Mouse (Mus musculus) cortical plate, adult 2 months (tissue): ENCODE data around the gene Slc1a2.

ENCODE experiments used
- CTCF ChIP-seq: fragments of 200-500 bp; IDR thresholded peaks from 2 replicates; pipeline ENCODE4 v1.5.1; 2011; ENCODE audit warnings: mild to moderate bottlenecking, control low read depth, low read length; ENCODE audit not compliant: insufficient read depth; ENCODE audit errors: extremely low read depth
- POLR2A ChIP-seq: fragments of 200-500 bp; IDR thresholded peaks from 2 replicates; pipeline ENCODE4 v1.6.1; 2011; ENCODE audit warnings: mild to moderate bottlenecking, low read length, control low read depth; ENCODE audit not compliant: insufficient read depth; ENCODE audit errors: extremely low read depth

GRCm38 (mm10) chr2:102695541-102695940 lies 37.1 kb downstream of the Slc1a2 start:
- TF ChIP-seq CTCF = no peak
- no peak for TF ChIP-seq POLR2A
